Mouse (Mus musculus) sigmoid colon, adult 10 weeks (tissue): ENCODE measurements around the gene Olfr317. TPM values are rescaled to one million over a fixed set of nuclear protein-coding genes. Genes with fewer than 3 reads are reported as not detected.

Experiments
- polyA plus RNA-seq: library from polyadenylated mRNA; stranded (reverse); fragments of 350-450 nt; fragmentation: Illumina TruSeq; extraction: RNeasy Lipid Tissue Mini Kit (QIAGEN cat#74804); gene quantifications from one replicate; pipeline ENCODE4 v1.2.3, GENCODE M21; 2014; ENCODE audit warnings: low read depth, low replicate concordance

Olfr317 gene
- polyA plus RNA-seq: not detected

GRCm38 (mm10) chr11:58738792-58739262, at the start of gene Olfr317:
Gene Olfr317, minus strand, starts transcription at chr11:58739212.

GRCm38 (mm10) chr11:58782480-58783089, 43.6 kb upstream of the Olfr317 start, which contains the start of gene Olfr314:
Gene Olfr314, plus strand, starts transcription at chr11:58782952.

GRCm38 (mm10) chr11:58772888-58773287, 33.9 kb upstream of the Olfr317 start, which contains the start of gene Olfr315:
Gene Olfr315, plus strand, starts transcription at chr11:58773188.

GRCm38 (mm10) chr11:58752434-58752833, 13.4 kb upstream of the Olfr317 start, which contains the start of gene Olfr316:
Gene Olfr316, plus strand, starts transcription at chr11:58752734.

GRCm38 (mm10) chr11:58723914-58724313, 15.1 kb downstream of the Olfr317 start, which contains the start of gene Olfr318:
Gene Olfr318, minus strand, starts transcription at chr11:58724014.

GRCm38 (mm10) chr11:58698862-58699261, 40.1 kb downstream of the Olfr317 start, which contains the start of gene Olfr319:
Gene Olfr319, plus strand, starts transcription at chr11:58699162.

Other genes starting within 250 kb of the Olfr317 start
- gene Olfr332, start 246.7 kb downstream of the Olfr317 start, polyA plus RNA-seq: 0.13 TPM
- gene Olfr331, start 236.6 kb downstream of the Olfr317 start, polyA plus RNA-seq: not detected
- not detected for gene Olfr330, start 204.4 kb downstream of the Olfr317 start, polyA plus RNA-seq
- not detected for gene Olfr329-ps, start 192.8 kb downstream of the Olfr317 start, polyA plus RNA-seq
- not detected for gene Olfr328, start 183.6 kb downstream of the Olfr317 start, polyA plus RNA-seq
- not detected for gene Olfr224, start 168.7 kb downstream of the Olfr317 start, polyA plus RNA-seq
- not detected for gene Olfr325, start 161.5 kb downstream of the Olfr317 start, polyA plus RNA-seq
- not detected for gene Olfr324, start 144.1 kb downstream of the Olfr317 start, polyA plus RNA-seq
- gene 2210407C18Rik, start 123.1 kb downstream of the Olfr317 start, polyA plus RNA-seq: 45.8 TPM
- not detected for gene Olfr323, start 108.7 kb downstream of the Olfr317 start, polyA plus RNA-seq
- not detected for gene Trim58, start 98.7 kb downstream of the Olfr317 start, polyA plus RNA-seq
- not detected for gene Olfr322, start 80.4 kb downstream of the Olfr317 start, polyA plus RNA-seq
- gene Olfr320, start 58.1 kb downstream of the Olfr317 start, polyA plus RNA-seq: not detected
- not detected for gene Olfr319, start 40.0 kb downstream of the Olfr317 start, polyA plus RNA-seq
- gene Olfr318, start 15.2 kb downstream of the Olfr317 start, polyA plus RNA-seq: not detected
- gene Olfr316, start 13.5 kb upstream of the Olfr317 start, polyA plus RNA-seq: not detected
- gene Olfr315, start 34.0 kb upstream of the Olfr317 start, polyA plus RNA-seq: not detected
- gene Olfr314, start 43.7 kb upstream of the Olfr317 start, polyA plus RNA-seq: not detected
- not detected for gene Fam183b, start 62.7 kb upstream of the Olfr317 start, polyA plus RNA-seq
- gene Olfr313, start 75.8 kb upstream of the Olfr317 start, polyA plus RNA-seq: not detected
- gene Olfr312, start 90.0 kb upstream of the Olfr317 start, polyA plus RNA-seq: not detected
- gene Olfr311, start 100.0 kb upstream of the Olfr317 start, polyA plus RNA-seq: not detected
- gene Gm12258, start 107.9 kb upstream of the Olfr317 start, polyA plus RNA-seq: 12.9 TPM
- 8.3 TPM for gene 2810021J22Rik, start 128.0 kb upstream of the Olfr317 start, polyA plus RNA-seq
- gene Zfp39, start 165.0 kb upstream of the Olfr317 start, polyA plus RNA-seq: 3.9 TPM
- gene Btnl10, start 178.7 kb upstream of the Olfr317 start, polyA plus RNA-seq: not detected
- 6.2 TPM for gene Rnf187, start 199.7 kb upstream of the Olfr317 start, polyA plus RNA-seq
- not detected for gene Hist3h2ba, start 209.7 kb upstream of the Olfr317 start, polyA plus RNA-seq
- 18.4 TPM for gene Hist3h2a, start 215.5 kb upstream of the Olfr317 start, polyA plus RNA-seq
- 0.41 TPM for gene Trim17, start 215.5 kb upstream of the Olfr317 start, polyA plus RNA-seq
- gene Trim11, start 238.9 kb upstream of the Olfr317 start, polyA plus RNA-seq: 2.8 TPM